Mouse (Mus musculus) duodenum, adult 2 months (tissue): Measurements from ENCODE around the gene Pid1. TPM values are rescaled to one million over a fixed set of nuclear protein-coding genes. Genes with fewer than 3 reads are reported as not detected.

ENCODE experiments used
- polyA plus RNA-seq: library from polyadenylated mRNA; depleted of rRNA; stranded (reverse); fragments of >200 nt; gene quantifications from 2 replicates; pipeline ENCODE4 v1.2.3, GENCODE M21; 2012; ENCODE audit warnings: low replicate concordance; rRNA removed

Gene Pid1
- polyA plus RNA-seq, result 2.9 and 5.9 TPM in 2 replicates

DNA sequence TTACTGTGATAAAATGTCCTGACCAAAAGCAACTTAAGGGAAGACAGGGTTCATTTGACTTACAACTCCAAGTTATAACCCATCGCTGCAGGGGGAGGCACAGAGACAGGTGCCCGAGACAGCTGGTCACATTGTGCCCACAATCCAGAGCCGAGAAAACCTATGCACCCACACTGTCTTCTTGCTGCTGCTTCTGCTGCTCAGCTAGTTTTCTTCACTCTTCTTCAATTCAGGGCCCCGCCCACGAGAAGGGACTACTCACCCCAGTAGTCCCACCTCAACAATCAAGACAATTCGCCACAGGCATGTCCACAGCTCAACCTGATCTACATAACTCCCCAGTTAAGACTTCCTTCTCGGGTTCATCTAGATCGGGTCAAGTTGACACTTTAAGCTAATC, at the start of gene Pid1:
TSS of gene Pid1 (minus strand) at position 214 of the 400 bp plus-strand sequence.

